Mouse (Mus musculus) thymus, adult 2 months (tissue): ENCODE measurements at regions not wholly inside any gene's neighbourhood (a gene's known extent, or its start where the extent isn't known, plus 50 kb on each side); places are given as distances from the start of the nearest gene placed in this dataset.

Source experiments
- CTCF ChIP-seq: fragments of 200-500 bp; IDR thresholded peaks from 2 replicates; pipeline ENCODE4 v1.5.1; 2012; ENCODE audit warnings: mild to moderate bottlenecking, control low read depth, low read length, moderate library complexity, borderline replicate concordance; ENCODE audit not compliant: control insufficient read depth, poor library complexity, insufficient read depth; ENCODE audit errors: extremely low read depth
- POLR2A ChIP-seq: fragments of 200-500 bp; IDR thresholded peaks from 2 replicates; pipeline ENCODE4 v1.6.1; 2012; ENCODE audit warnings: mild to moderate bottlenecking, low read length, control low read depth, moderate library complexity; ENCODE audit not compliant: control insufficient read depth, poor library complexity, insufficient read depth; ENCODE audit errors: extremely low read depth

GRCm38 (mm10) chr13:48147061-48147460 is 114.0 kb upstream of the Id4 start:
- TF ChIP-seq CTCF (no peak), POLR2A (no peak)
